Mouse (Mus musculus): ENCODE data around the gene Spdl1.
"Not testable (repeated sequence)": the region's sequence is repeated elsewhere in the genome, so short reads cannot be mapped to it uniquely, and the experiment has no call there.

Spdl1 gene

GRCm38 (mm10) chr11:34805026-34805425, 28.4 kb downstream of the Spdl1 start:
- DNase-seq (ENCODE audit: low spot score), result not testable (repeated sequence)

GRCm38 (mm10) chr11:34798066-34798465, 35.4 kb downstream of the Spdl1 start:
- not testable (repeated sequence) for DNase-seq (ENCODE audit: low spot score)

- peak; percentile 69 for DNase-seq (ENCODE audit: low spot score)
Measured at GRCm38 (mm10) chr11:34796097-34796496, 37.3 kb downstream of the Spdl1 start.

GRCm38 (mm10) chr11:34791872-34792271, 41.6 kb downstream of the Spdl1 start:
- DNase-seq (ENCODE audit: low spot score), result no peak

- no peak for DNase-seq (ENCODE audit: low spot score)
Measured at GRCm38 (mm10) chr11:34784864-34785263, 48.6 kb downstream of the Spdl1 start.

- peak; percentile 76 for DNase-seq (ENCODE audit: low spot score)
Measured at GRCm38 (mm10) chr11:34783587-34784043, 49.8 kb downstream of the Spdl1 start, which contains the start of gene Dock2. Dock2 (minus strand) TSS chr11:34783892.

- DNase-seq (ENCODE audit: low spot score), result peak; percentile 96
Measured at GRCm38 (mm10) chr11:34782516-34783430, 50.7 kb downstream of the Spdl1 start.

- no peak for DNase-seq (ENCODE audit: low spot score)
Measured at GRCm38 (mm10) chr11:34780786-34781185, 52.7 kb downstream of the Spdl1 start.

GRCm38 (mm10) chr11:34779966-34780365, 53.5 kb downstream of the Spdl1 start:
- DNase-seq (ENCODE audit: low spot score), result no peak

- no peak for DNase-seq (ENCODE audit: low spot score)
Measured at GRCm38 (mm10) chr11:34778351-34778750, 55.1 kb downstream of the Spdl1 start.

- no peak for DNase-seq (ENCODE audit: low spot score)
Measured at GRCm38 (mm10) chr11:34777529-34777928, 55.9 kb downstream of the Spdl1 start.

- DNase-seq (ENCODE audit: low spot score), result no peak
Measured at GRCm38 (mm10) chr11:34776054-34776453, 57.4 kb downstream of the Spdl1 start.

GRCm38 (mm10) chr11:34774636-34775035, 58.8 kb downstream of the Spdl1 start:
- DNase-seq (ENCODE audit: low spot score), result no peak

GRCm38 (mm10) chr11:34773304-34773895, 60.0 kb downstream of the Spdl1 start:
- peak; percentile 42 for DNase-seq (ENCODE audit: low spot score)

- peak; percentile 76 for DNase-seq (ENCODE audit: low spot score)
Measured at GRCm38 (mm10) chr11:34771221-34771986, 62.0 kb downstream of the Spdl1 start.

GRCm38 (mm10) chr11:34770666-34771065, 62.8 kb downstream of the Spdl1 start:
- DNase-seq (ENCODE audit: low spot score), result peak; percentile 55

GRCm38 (mm10) chr11:34769946-34770345, 63.5 kb downstream of the Spdl1 start:
- DNase-seq (ENCODE audit: low spot score), result no peak

GRCm38 (mm10) chr11:34769396-34769795, 64.0 kb downstream of the Spdl1 start:
- DNase-seq (ENCODE audit: low spot score), result peak; percentile 39

- no peak for DNase-seq (ENCODE audit: low spot score)
Measured at GRCm38 (mm10) chr11:34763739-34764361, 69.6 kb downstream of the Spdl1 start.

GRCm38 (mm10) chr11:34762570-34763127, 70.8 kb downstream of the Spdl1 start:
- DNase-seq (ENCODE audit: low spot score), result no peak

GRCm38 (mm10) chr11:34762125-34762524, 71.3 kb downstream of the Spdl1 start:
- DNase-seq (ENCODE audit: low spot score), result no peak
